Mouse (Mus musculus): ENCODE results near the gene Sos2.
"Not testable (repeated sequence)": the region's sequence is repeated elsewhere in the genome, so short reads cannot be mapped to it uniquely, and the experiment has no call there.

Sos2 gene

GRCm38 (mm10) chr12:69569926-69570325 lies 111.7 kb downstream of the Sos2 start:
- DNase-seq (ENCODE audit: low read depth, low spot score): no peak

GRCm38 (mm10) chr12:69568266-69568665 lies 113.4 kb downstream of the Sos2 start:
- DNase-seq (ENCODE audit: low read depth, low spot score): no peak

GRCm38 (mm10) chr12:69561006-69561405 lies 120.6 kb downstream of the Sos2 start:
- DNase-seq (ENCODE audit: low read depth, low spot score): not testable (repeated sequence)

GRCm38 (mm10) chr12:69556221-69556861 lies 125.3 kb downstream of the Sos2 start:
- DNase-seq (ENCODE audit: low read depth, low spot score): no peak

GRCm38 (mm10) chr12:69545456-69546178 lies 136.0 kb downstream of the Sos2 start:
- no peak for DNase-seq (ENCODE audit: low read depth, low spot score)

- DNase-seq (ENCODE audit: low read depth, low spot score): no peak
These were observed 136.7 kb downstream of the Sos2 start for GRCm38 (mm10) chr12:69544994-69545393.

- DNase-seq (ENCODE audit: low read depth, low spot score): no peak
These were observed 137.1 kb downstream of the Sos2 start for GRCm38 (mm10) chr12:69544562-69544961.

GRCm38 (mm10) chr12:69542376-69542775 lies 139.3 kb downstream of the Sos2 start:
- no peak for DNase-seq (ENCODE audit: low read depth, low spot score)

- no peak for DNase-seq (ENCODE audit: low read depth, low spot score)
These were observed 140.0 kb downstream of the Sos2 start for GRCm38 (mm10) chr12:69541663-69542062.

- DNase-seq (ENCODE audit: low read depth, low spot score): peak; percentile 86
These were observed 142.3 kb downstream of the Sos2 start for GRCm38 (mm10) chr12:69539353-69539752.

GRCm38 (mm10) chr12:69538362-69538950 lies 143.2 kb downstream of the Sos2 start:
- peak; percentile 24 for DNase-seq (ENCODE audit: low read depth, low spot score)

- DNase-seq (ENCODE audit: low read depth, low spot score): peak; percentile 68
These were observed 143.8 kb downstream of the Sos2 start for GRCm38 (mm10) chr12:69537675-69538361.

- no peak for DNase-seq (ENCODE audit: low read depth, low spot score)
These were observed 144.4 kb downstream of the Sos2 start for GRCm38 (mm10) chr12:69537243-69537674.

- no peak for DNase-seq (ENCODE audit: low read depth, low spot score)
These were observed 144.9 kb downstream of the Sos2 start for GRCm38 (mm10) chr12:69536616-69537242.
